Mouse (Mus musculus): ENCODE measurements at regions not wholly inside any gene's neighbourhood (a gene's known extent, or its start where the extent isn't known, plus 50 kb on each side); places are given as distances from the start of the nearest gene placed in this dataset.

DNA sequence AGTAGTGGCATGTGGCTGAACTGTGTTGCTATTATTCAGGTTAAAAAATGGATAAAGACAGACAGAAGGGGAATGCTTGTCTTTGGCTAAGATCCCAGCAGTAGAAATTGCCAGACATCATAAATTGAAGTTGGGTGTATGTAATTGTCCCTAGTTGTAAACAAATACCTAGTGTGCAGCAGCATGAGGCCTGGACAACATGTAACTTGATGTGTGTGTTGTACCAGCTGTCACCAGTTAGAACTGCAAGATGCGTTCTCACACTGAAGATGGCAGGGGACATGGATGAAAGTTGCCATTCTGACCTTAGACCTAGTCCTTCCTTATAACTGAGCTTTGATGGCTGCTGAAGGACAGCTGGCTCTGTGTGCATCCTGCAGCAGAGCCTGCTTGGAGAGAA, 4000.0 kb downstream of the 9330182O14Rik start:
- TF ChIP-seq CTCF (IDR thresholded peaks at IDR 0.05; ENCODE audit: control insufficient read depth, insufficient read depth, insufficient replicate concordance, low read depth, low read length), result no peak
- no peak for TF ChIP-seq POLR2A (IDR thresholded peaks at IDR 0.05; ENCODE audit: control insufficient read depth, low read depth, low read length)
- no peaks in the 10 kb centered on the region for H3K36me3 ChIP-seq (ENCODE audit: control insufficient read depth, insufficient read depth, low read length)
- H3K27me3 ChIP-seq (ENCODE audit: control insufficient read depth, insufficient read depth, low read length), result no peaks in the 10 kb centered on the region
- H3K4me3 ChIP-seq (ENCODE audit: control insufficient read depth, low read depth, low read length), result no peak overlapping the region
- no peak overlapping the region for H3K27ac ChIP-seq (ENCODE audit: control insufficient read depth, insufficient read depth, low read depth, low read length)
- H3K4me1 ChIP-seq (ENCODE audit: control insufficient read depth, insufficient read depth, low read length), result no peaks in the 10 kb centered on the region

All from testis, adult 2 months (tissue).